Mouse (Mus musculus): ENCODE data around the gene Mis12.

DNA sequence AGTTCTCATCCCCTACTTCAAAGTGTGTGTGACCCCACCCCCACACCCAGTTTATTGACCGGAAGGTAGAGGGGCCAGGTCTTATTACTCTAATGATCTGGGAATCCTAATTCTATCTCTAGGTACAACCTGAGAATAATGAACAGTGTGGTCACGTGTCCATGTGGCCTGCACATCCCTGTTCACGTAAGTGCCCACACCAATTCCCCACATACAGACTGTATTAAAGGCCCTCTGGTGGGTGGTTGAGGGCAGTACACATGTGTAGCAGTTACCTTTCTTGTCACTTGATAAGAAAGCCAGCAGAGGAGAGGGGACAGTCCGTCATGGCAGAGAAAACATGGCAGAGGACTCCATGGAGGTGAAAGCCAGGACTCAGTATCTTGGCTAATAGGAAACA, 45.5 kb upstream of the Mis12 start:
- no peak for TF ChIP-seq POLR2A (IDR thresholded peaks at IDR 0.05; ENCODE audit: low read depth, low read length)
- 0 out of 2 replicates have a peak, but pooled peaks have one; percentile 22 for TF ChIP-seq CTCF (conservative IDR thresholded peaks at IDR 0.05; ENCODE audit: insufficient read depth, insufficient read length, low read depth, low read length)
